Mouse (Mus musculus): ENCODE results near the gene Ogfod3.

GRCm38 (mm10) chr11:121145865-121146264, 58.6 kb downstream of the Ogfod3 start, which contains the start of gene Tex19.1:
- TF ChIP-seq POLR2A (IDR thresholded peaks at IDR 0.05; ENCODE audit: low read depth, low read length): no peak
- TF ChIP-seq CTCF (IDR thresholded peaks at IDR 0.05; ENCODE audit: extremely low read depth, insufficient read depth, insufficient read length, insufficient replicate concordance): no peak
